Mouse (Mus musculus): Measurements from ENCODE around the gene Rtn4rl1. TPM values are rescaled to one million over a fixed set of nuclear protein-coding genes. Genes with fewer than 3 reads are reported as not detected.

The Rtn4rl1 gene
- polyA plus RNA-seq, 1 experiment from 2014 or later = 5.8 TPM

DNA sequence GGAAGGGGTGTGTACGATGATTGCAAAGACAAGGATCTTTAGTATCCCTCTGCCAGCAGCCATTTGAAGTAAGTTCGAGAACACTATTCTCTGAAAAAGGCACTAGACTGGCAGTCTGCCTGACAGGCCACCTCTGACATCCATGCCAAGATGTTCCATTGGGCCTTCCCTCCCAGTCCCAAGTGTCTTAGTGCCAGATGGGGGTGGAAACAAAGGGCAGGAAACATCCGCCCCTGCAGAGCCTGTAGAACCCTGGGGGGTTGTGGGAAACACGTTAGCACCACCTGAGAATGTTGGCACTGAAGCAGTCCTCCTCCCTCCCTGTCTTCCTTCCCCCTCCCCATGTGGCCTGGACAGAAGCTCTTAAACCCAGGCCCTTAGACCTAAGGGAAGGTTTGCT lies 36.5 kb upstream of the Rtn4rl1 start:
- peaks cover 32% of the 10 kb centered on the region for H3K36me3 ChIP-seq
- no peaks in the 10 kb centered on the region for H3K27me3 ChIP-seq
- ATAC-seq (ENCODE audit: insufficient number of reproducible peaks, low FRiP score, low TSS enrichment, low read depth) = no peak
- no peaks in the 10 kb centered on the region for H3K9me3 ChIP-seq
- 25% methylated on average over 4 of the region's 4 CpGs for WGBS
- no peak overlapping the region for H3K4me3 ChIP-seq
- H3K9ac ChIP-seq = no peak overlapping the region
- peak overlapping the region; percentile 33; the same call in 1 of the 2 replicates for H3K27ac ChIP-seq
- H3K4me1 ChIP-seq = peaks cover 42% of the 10 kb centered on the region
- no peak overlapping the region for H3K4me2 ChIP-seq

DNA sequence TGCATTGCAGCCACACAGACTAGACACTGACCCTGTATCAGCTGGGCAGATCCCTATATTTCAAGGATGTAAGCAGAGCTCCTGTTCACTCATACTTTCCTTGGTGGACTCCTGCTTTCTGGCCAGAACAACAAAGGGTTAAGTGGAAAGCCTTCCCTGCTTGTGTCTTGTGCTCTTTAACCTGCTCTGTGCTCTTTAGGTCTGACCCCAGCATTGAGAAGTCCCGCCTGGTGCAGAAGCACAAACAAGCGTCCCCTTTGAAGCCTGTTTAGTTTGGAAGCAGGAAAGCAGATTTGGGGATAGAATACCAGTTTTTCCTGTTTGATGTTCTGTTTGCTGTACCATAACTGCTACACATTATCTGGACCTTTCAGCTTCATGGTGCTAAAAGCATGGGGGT lies 35.7 kb upstream of the Rtn4rl1 start:
- H3K4me3 ChIP-seq = no peak overlapping the region
- H3K27me3 ChIP-seq = 0 out of 2 replicates have a peak, but pooled peaks cover under 1% of the 10 kb centered on the region
- 0 out of 2 replicates have a peak overlapping the region, but pooled peaks have one; percentile 33 for H3K27ac ChIP-seq
- peaks cover 41% of the 10 kb centered on the region for H3K36me3 ChIP-seq
- H3K9ac ChIP-seq = no peak overlapping the region
- WGBS = 32% methylated on average over 2 of the region's 2 CpGs
- no peak overlapping the region for H3K4me2 ChIP-seq
- no peaks in the 10 kb centered on the region for H3K9me3 ChIP-seq
- no peak for ATAC-seq (ENCODE audit: insufficient number of reproducible peaks, low FRiP score, low TSS enrichment, low read depth)
- peaks cover 48% of the 10 kb centered on the region for H3K4me1 ChIP-seq

- H3K9ac ChIP-seq = no peak overlapping the region
- no peaks in the 10 kb centered on the region for H3K9me3 ChIP-seq
- ATAC-seq (ENCODE audit: insufficient number of reproducible peaks, low FRiP score, low TSS enrichment, low read depth) = no peak
- no peak overlapping the region for H3K4me2 ChIP-seq
- H3K4me1 ChIP-seq = peaks cover 50% of the 10 kb centered on the region
- peaks cover 5% of the 10 kb centered on the region; the same call in 1 of the 2 replicates for H3K27me3 ChIP-seq
- no peak overlapping the region for H3K4me3 ChIP-seq
- peaks cover 45% of the 10 kb centered on the region for H3K36me3 ChIP-seq
- 86% methylated on average over 14 of the region's 14 CpGs for WGBS
- H3K27ac ChIP-seq = peak overlapping the region; percentile 59; the same call in 1 of the 2 replicates
Measured at GRCm38 (mm10) chr11:75158432-75158831, 35.2 kb upstream of the Rtn4rl1 start.

DNA sequence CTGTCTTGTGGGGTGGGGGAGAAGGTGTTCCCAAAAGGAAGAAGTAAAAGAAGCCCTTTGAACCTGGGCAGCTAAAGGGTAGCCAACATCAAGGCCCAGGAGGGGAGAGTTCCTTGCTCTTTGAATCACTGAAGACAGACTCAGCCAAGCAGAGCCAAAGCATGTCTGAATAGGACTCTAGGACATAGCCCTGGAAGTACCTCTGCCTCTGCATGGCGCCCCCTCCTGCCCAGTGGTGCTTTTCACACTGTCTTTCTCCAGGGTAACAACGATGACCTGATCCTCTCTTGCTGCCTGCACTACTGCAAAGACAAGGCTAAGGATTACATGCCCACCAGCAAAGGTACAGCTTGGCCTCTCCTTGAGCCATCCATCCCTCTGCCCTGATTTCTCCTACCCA lies 34.0 kb upstream of the Rtn4rl1 start:
- peak overlapping the region; percentile 14; the same call in 1 of the 2 replicates for H3K27ac ChIP-seq
- no peaks in the 10 kb centered on the region for H3K9me3 ChIP-seq
- peaks cover 55% of the 10 kb centered on the region for H3K4me1 ChIP-seq
- no peak overlapping the region for H3K4me2 ChIP-seq
- ATAC-seq (ENCODE audit: insufficient number of reproducible peaks, low FRiP score, low TSS enrichment, low read depth) = no peak
- no peak overlapping the region for H3K4me3 ChIP-seq
- peaks cover 55% of the 10 kb centered on the region for H3K36me3 ChIP-seq
- WGBS = 76% methylated on average over 2 of the region's 2 CpGs
- peaks cover 10% of the 10 kb centered on the region; the same call in 1 of the 2 replicates for H3K27me3 ChIP-seq
- H3K9ac ChIP-seq = no peak overlapping the region

DNA sequence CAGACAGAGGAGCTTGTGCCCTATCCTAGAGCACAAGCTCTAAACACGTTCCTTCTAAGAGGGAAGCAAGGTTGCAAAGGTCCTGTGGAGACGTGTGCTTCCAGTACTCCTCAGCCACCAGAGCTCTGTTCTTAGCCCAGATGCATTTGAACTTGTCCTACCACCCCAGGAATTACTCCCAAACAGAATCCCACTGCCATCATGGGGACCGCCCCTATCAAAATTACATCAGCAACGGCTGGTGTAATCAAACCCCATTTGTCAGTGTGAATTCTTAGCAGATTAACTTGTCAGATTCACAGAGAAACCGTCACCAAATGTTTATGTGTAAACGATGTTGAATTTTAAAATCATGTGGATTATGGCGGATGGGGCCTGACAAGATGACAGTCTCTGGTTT lies 32.6 kb upstream of the Rtn4rl1 start:
- H3K9ac ChIP-seq = 0 out of 2 replicates have a peak overlapping the region, but pooled peaks have one; percentile 0
- no peak overlapping the region for H3K4me3 ChIP-seq
- 76% methylated on average over 7 of the region's 7 CpGs for WGBS
- H3K9me3 ChIP-seq = no peaks in the 10 kb centered on the region
- H3K36me3 ChIP-seq = peaks cover 59% of the 10 kb centered on the region
- H3K27me3 ChIP-seq = peaks cover 24% of the 10 kb centered on the region
- no peak overlapping the region for H3K4me2 ChIP-seq
- H3K27ac ChIP-seq = peak overlapping the region; percentile 33
- ATAC-seq (ENCODE audit: insufficient number of reproducible peaks, low FRiP score, low TSS enrichment, low read depth) = no peak
- H3K4me1 ChIP-seq = peaks cover 67% of the 10 kb centered on the region

- no peak overlapping the region for H3K4me2 ChIP-seq
- ATAC-seq (ENCODE audit: insufficient number of reproducible peaks, low FRiP score, low TSS enrichment, low read depth) = no peak
- WGBS = 59% methylated on average over 4 of the region's 4 CpGs
- H3K27ac ChIP-seq = peak overlapping the region; percentile 33
- peaks cover 64% of the 10 kb centered on the region for H3K36me3 ChIP-seq
- H3K27me3 ChIP-seq = peaks cover 30% of the 10 kb centered on the region
- H3K9ac ChIP-seq = 0 out of 2 replicates have a peak overlapping the region, but pooled peaks have one; percentile 0
- H3K9me3 ChIP-seq = no peaks in the 10 kb centered on the region
- peaks cover 68% of the 10 kb centered on the region for H3K4me1 ChIP-seq
- H3K4me3 ChIP-seq = no peak overlapping the region
Measured at GRCm38 (mm10) chr11:75161417-75162008, 32.1 kb upstream of the Rtn4rl1 start.

DNA sequence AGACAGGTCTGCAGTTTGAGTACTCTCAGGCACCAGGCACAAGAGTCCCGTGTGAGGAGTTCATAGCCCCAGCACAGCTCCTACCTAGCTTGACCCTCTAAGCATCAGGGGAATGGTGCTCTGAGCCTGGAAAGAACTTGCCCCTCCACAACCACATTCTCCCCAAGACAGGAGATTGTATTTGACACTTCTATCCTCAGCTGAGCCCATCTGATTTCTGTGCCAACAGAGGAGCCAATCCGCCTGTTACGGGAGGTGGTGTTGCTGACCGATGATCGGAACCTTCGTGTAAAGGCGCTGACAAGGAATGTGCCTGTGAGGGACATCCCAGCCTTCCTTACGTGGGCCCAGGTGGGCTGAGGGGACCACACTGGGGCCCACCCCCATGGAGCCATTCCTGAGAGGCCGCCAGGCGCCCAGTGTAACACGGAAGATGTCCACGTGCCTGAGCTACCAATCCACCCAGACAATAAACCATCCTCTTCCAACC lies 30.9 kb upstream of the Rtn4rl1 start:
- Histone ChIP-seq H3K27ac (peak overlapping the region; percentile 33; the same call in 1 of the 2 replicates), H3K4me3 (no peak overlapping the region), H3K36me3 (peaks cover 64% of the 10 kb centered on the region), H3K9ac (0 out of 2 replicates have a peak overlapping the region, but pooled peaks have one; percentile 14), H3K4me2 (no peak overlapping the region), H3K27me3 (peaks cover 41% of the 10 kb centered on the region), H3K9me3 (no peaks in the 10 kb centered on the region), H3K4me1 (peaks cover 69% of the 10 kb centered on the region)
- WGBS = 86% methylated on average over 12 of the region's 12 CpGs
- no peak for ATAC-seq (ENCODE audit: insufficient number of reproducible peaks, low FRiP score, low TSS enrichment, low read depth)

DNA sequence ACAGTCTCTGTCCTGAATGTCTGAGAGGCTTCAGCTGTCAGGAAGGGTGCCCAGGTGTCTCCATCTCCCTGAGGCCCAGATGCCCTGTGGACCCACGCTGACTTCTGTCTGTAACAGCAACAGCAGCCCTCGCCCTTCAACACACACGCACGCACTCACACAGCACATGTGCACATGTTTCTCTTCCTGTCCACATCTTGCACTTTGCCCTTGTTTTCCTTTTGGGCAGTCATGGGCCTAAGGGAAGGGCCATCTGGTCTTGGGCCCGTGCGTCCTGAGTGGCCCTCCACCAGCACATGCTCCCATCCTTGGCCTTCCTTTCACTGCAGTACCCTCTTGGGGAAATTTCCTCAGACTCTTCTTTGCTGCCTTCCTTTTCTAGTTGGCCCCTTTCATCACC lies 30.2 kb upstream of the Rtn4rl1 start:
- no peak for ATAC-seq (ENCODE audit: insufficient number of reproducible peaks, low FRiP score, low TSS enrichment, low read depth)
- Histone ChIP-seq H3K9me3 (no peaks in the 10 kb centered on the region), H3K27me3 (peaks cover 45% of the 10 kb centered on the region), H3K4me1 (peaks cover 72% of the 10 kb centered on the region), H3K36me3 (peaks cover 64% of the 10 kb centered on the region), H3K4me2 (no peak overlapping the region), H3K27ac (peak overlapping the region; percentile 14), H3K9ac (0 out of 2 replicates have a peak overlapping the region, but pooled peaks have one; percentile 14), H3K4me3 (no peak overlapping the region)
- WGBS = 73% methylated on average over 6 of the region's 6 CpGs

- Histone ChIP-seq H3K9me3 (no peaks in the 10 kb centered on the region), H3K4me2 (peak overlapping the region; percentile 93; the same call in 1 of the 2 replicates), H3K36me3 (peaks cover 62% of the 10 kb centered on the region), H3K4me1 (peaks cover 73% of the 10 kb centered on the region), H3K27ac (peak overlapping the region; percentile 14; the same call in 1 of the 2 replicates), H3K9ac (no peak overlapping the region), H3K27me3 (peaks cover 45% of the 10 kb centered on the region), H3K4me3 (peak overlapping the region; percentile 71; the same call in 1 of the 2 replicates)
- ATAC-seq (ENCODE audit: insufficient number of reproducible peaks, low FRiP score, low TSS enrichment, low read depth) = no peak
- WGBS = 76% methylated on average over 2 of the region's 2 CpGs
Measured at GRCm38 (mm10) chr11:75164051-75164450, 29.5 kb upstream of the Rtn4rl1 start.

GRCm38 (mm10) chr11:75164750-75165149 lies 28.8 kb upstream of the Rtn4rl1 start:
- peaks cover 56% of the 10 kb centered on the region for H3K36me3 ChIP-seq
- peak overlapping the region; percentile 92; the same call in 1 of the 2 replicates for H3K27ac ChIP-seq
- H3K9me3 ChIP-seq = no peaks in the 10 kb centered on the region
- ATAC-seq (ENCODE audit: insufficient number of reproducible peaks, low FRiP score, low TSS enrichment, low read depth) = no peak
- H3K4me3 ChIP-seq = peak overlapping the region; percentile 71
- H3K27me3 ChIP-seq = peaks cover 47% of the 10 kb centered on the region
- peak overlapping the region; percentile 93 for H3K4me2 ChIP-seq
- no peak overlapping the region for H3K9ac ChIP-seq
- WGBS = 20% methylated on average over 14 of the region's 15 CpGs
- peaks cover 77% of the 10 kb centered on the region for H3K4me1 ChIP-seq

DNA sequence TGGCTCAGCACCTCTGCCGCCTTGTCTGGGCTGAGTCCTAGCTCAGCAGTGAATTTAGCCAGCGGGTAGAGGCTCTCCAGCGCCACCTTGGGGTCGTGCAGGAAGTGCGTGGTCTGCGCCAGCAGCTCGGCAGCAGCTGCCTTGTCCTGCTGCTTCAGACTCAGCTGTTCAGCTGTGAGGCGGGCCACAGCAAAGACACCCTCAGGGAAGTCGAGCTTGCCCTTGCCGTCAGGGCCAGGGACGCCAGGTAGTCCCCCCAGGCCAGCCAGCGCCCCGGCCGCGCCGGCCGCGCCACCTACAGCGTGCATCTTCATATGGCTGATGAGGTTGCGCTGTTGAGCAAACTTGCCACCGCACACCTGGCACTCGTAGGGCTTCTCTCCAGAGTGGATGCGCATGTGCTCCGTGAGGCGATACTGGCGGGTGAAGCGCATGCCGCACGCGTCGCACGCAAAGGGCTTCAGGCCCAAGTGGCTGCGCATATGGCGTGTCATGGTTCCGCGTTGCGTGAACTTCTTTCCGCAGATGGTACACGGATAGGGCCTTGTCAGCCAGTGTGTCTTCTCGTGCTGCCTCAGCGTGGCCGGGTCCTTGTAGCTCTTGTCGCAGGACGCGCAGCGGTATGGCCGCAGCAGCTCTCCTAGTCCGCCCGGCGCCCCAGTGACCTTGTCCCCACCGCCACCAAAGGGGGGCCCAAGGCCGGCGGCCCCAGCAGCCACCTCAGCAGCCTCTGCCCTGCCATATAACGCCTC lies 28.0 kb upstream of the Rtn4rl1 start:
- Histone ChIP-seq H3K4me2 (peak overlapping the region; percentile 93), H3K27ac (peak overlapping the region; percentile 92), H3K27me3 (peaks cover 56% of the 10 kb centered on the region), H3K4me1 (peaks cover 85% of the 10 kb centered on the region), H3K36me3 (peaks cover 47% of the 10 kb centered on the region), H3K9ac (peak overlapping the region; percentile 65), H3K4me3 (peak overlapping the region; percentile 71), H3K9me3 (no peaks in the 10 kb centered on the region)
- WGBS = 9% methylated on average over 54 of the region's 54 CpGs
- no peak for ATAC-seq (ENCODE audit: insufficient number of reproducible peaks, low FRiP score, low TSS enrichment, low read depth)

Data from limb, embryonic 15.5 days (tissue).